Mouse (Mus musculus): ENCODE results near the gene Elf2. TPM values are rescaled to one million over a fixed set of nuclear protein-coding genes. Genes with fewer than 3 reads are reported as not detected.
A peak's percentile ranks its signal among the peaks of the same experiment; 100 is the strongest.
"Not testable (repeated sequence)": the region's sequence is repeated elsewhere in the genome, so short reads cannot be mapped to it uniquely, and the experiment has no call there.

The Elf2 gene
- polyA plus RNA-seq, 1 experiment from 2014 or later = 39.1 TPM

- Histone ChIP-seq H3K27me3 (no peaks in the 10 kb centered on the region), H3K4me2 (peak overlapping the region; percentile 68), H3K4me3 (peak overlapping the region; percentile 94), H3K27ac (replicated peaks) (no peak overlapping the region), H3K9me3 (no peaks in the 10 kb centered on the region), H3K4me1 (replicated peaks) (peaks cover 42% of the 10 kb centered on the region), H3K9ac (no peak overlapping the region), H3K36me3 (no peaks in the 10 kb centered on the region)
- WGBS = 92% methylated on average over 10 of the region's 10 CpGs
- no peak for ATAC-seq (ENCODE audit: low read depth)
Observed at GRCm38 (mm10) chr3:51225979-51226378, 114.5 kb downstream of the Elf2 start.

- H3K27ac ChIP-seq (replicated peaks) = peak overlapping the region; percentile 99
- ATAC-seq (ENCODE audit: low read depth) = no peak
- H3K9ac ChIP-seq = peak overlapping the region; percentile 97
- peak overlapping the region; percentile 68 for H3K4me2 ChIP-seq
- peaks cover 42% of the 10 kb centered on the region for H3K4me1 ChIP-seq (replicated peaks)
- H3K9me3 ChIP-seq = no peaks in the 10 kb centered on the region
- H3K36me3 ChIP-seq = no peaks in the 10 kb centered on the region
- H3K4me3 ChIP-seq = peak overlapping the region; percentile 94
- no peaks in the 10 kb centered on the region for H3K27me3 ChIP-seq
- WGBS = under 1% methylated on average over 39 of the region's 39 CpGs
Observed at GRCm38 (mm10) chr3:51225226-51225750, 115.2 kb downstream of the Elf2 start.

- H3K9ac ChIP-seq = peak within 1 kb of the TSS; percentile 97
- H3K9me3 ChIP-seq = no peaks in the 10 kb centered on the region
- peak within 1 kb of the TSS; percentile 68 for H3K4me2 ChIP-seq
- H3K36me3 ChIP-seq = no peaks in the 10 kb centered on the region
- under 1% methylated on average over 84 of the region's 100 CpGs for WGBS
- H3K27ac ChIP-seq (replicated peaks) = peak within 1 kb of the TSS; percentile 99
- ATAC-seq (ENCODE audit: low read depth) = peak; percentile 95
- no peaks in the 10 kb centered on the region for H3K27me3 ChIP-seq
- peaks cover 42% of the 10 kb centered on the region for H3K4me1 ChIP-seq (replicated peaks)
- H3K4me3 ChIP-seq = peak within 1 kb of the TSS; percentile 94
Observed at GRCm38 (mm10) chr3:51224363-51225225, 115.9 kb downstream of the Elf2 start, which contains the start of gene Noct. Gene Noct, plus strand, starts transcription at chr3:51224447.

- Histone ChIP-seq H3K9me3 (no peaks in the 10 kb centered on the region), H3K9ac (peak overlapping the region; percentile 97; the same call in 1 of the 2 replicates), H3K4me2 (peak overlapping the region; percentile 68), H3K4me1 (replicated peaks) (peaks cover 36% of the 10 kb centered on the region), H3K27ac (replicated peaks) (peak overlapping the region; percentile 99; the same call in 1 of the 2 replicates), H3K36me3 (no peaks in the 10 kb centered on the region), H3K4me3 (peak overlapping the region; percentile 94), H3K27me3 (no peaks in the 10 kb centered on the region)
- ATAC-seq (ENCODE audit: low read depth) = no peak
- WGBS = 21% methylated on average over 5 of the region's 5 CpGs
Observed at GRCm38 (mm10) chr3:51223556-51223955, 116.9 kb downstream of the Elf2 start.

- H3K4me2 ChIP-seq = no peak overlapping the region
- H3K4me3 ChIP-seq = no peak overlapping the region
- WGBS = 71% methylated on average over 10 of the region's 10 CpGs
- peaks cover 33% of the 10 kb centered on the region for H3K4me1 ChIP-seq (replicated peaks)
- H3K9me3 ChIP-seq = no peaks in the 10 kb centered on the region
- no peaks in the 10 kb centered on the region for H3K36me3 ChIP-seq
- no peaks in the 10 kb centered on the region for H3K27me3 ChIP-seq
- no peak for ATAC-seq (ENCODE audit: low read depth)
- no peak overlapping the region for H3K9ac ChIP-seq
- H3K27ac ChIP-seq (replicated peaks) = 0 out of 2 replicates have a peak overlapping the region, but pooled peaks have one; percentile 25
Observed at GRCm38 (mm10) chr3:51222834-51223460, 117.5 kb downstream of the Elf2 start.

- no peaks in the 10 kb centered on the region for H3K27me3 ChIP-seq
- no peak overlapping the region for H3K4me2 ChIP-seq
- no peak overlapping the region for H3K27ac ChIP-seq (replicated peaks)
- no peak overlapping the region for H3K9ac ChIP-seq
- H3K4me3 ChIP-seq = no peak overlapping the region
- no peaks in the 10 kb centered on the region for H3K9me3 ChIP-seq
- 91% methylated on average over 6 of the region's 6 CpGs for WGBS
- no peak for ATAC-seq (ENCODE audit: low read depth)
- no peaks in the 10 kb centered on the region for H3K36me3 ChIP-seq
- H3K4me1 ChIP-seq (replicated peaks) = peaks cover 33% of the 10 kb centered on the region
Observed at GRCm38 (mm10) chr3:51222302-51222701, 118.2 kb downstream of the Elf2 start.

GRCm38 (mm10) chr3:51221847-51222246, 118.6 kb downstream of the Elf2 start:
- no peaks in the 10 kb centered on the region for H3K27me3 ChIP-seq
- H3K4me1 ChIP-seq (replicated peaks) = peaks cover 28% of the 10 kb centered on the region
- no peaks in the 10 kb centered on the region for H3K9me3 ChIP-seq
- no peak for ATAC-seq (ENCODE audit: low read depth)
- H3K4me3 ChIP-seq = no peak overlapping the region
- no peaks in the 10 kb centered on the region for H3K36me3 ChIP-seq
- 78% methylated on average over 8 of the region's 8 CpGs for WGBS
- H3K4me2 ChIP-seq = no peak overlapping the region
- H3K27ac ChIP-seq (replicated peaks) = no peak overlapping the region
- no peak overlapping the region for H3K9ac ChIP-seq

- H3K9ac ChIP-seq = no peak overlapping the region
- H3K4me3 ChIP-seq = no peak overlapping the region
- WGBS = 69% methylated on average over 4 of the region's 4 CpGs
- no peak for ATAC-seq (ENCODE audit: low read depth)
- peaks cover 18% of the 10 kb centered on the region for H3K4me1 ChIP-seq (replicated peaks)
- H3K27ac ChIP-seq (replicated peaks) = no peak overlapping the region
- no peaks in the 10 kb centered on the region for H3K9me3 ChIP-seq
- H3K4me2 ChIP-seq = no peak overlapping the region
- H3K27me3 ChIP-seq = no peaks in the 10 kb centered on the region
- H3K36me3 ChIP-seq = no peaks in the 10 kb centered on the region
Observed at GRCm38 (mm10) chr3:51220846-51221245, 119.6 kb downstream of the Elf2 start.

- H3K4me2 ChIP-seq = no peak overlapping the region
- ATAC-seq (ENCODE audit: low read depth) = no peak
- no peak overlapping the region for H3K27ac ChIP-seq (replicated peaks)
- WGBS = 88% methylated on average over 5 of the region's 5 CpGs
- peaks cover 12% of the 10 kb centered on the region for H3K4me1 ChIP-seq (replicated peaks)
- H3K27me3 ChIP-seq = no peaks in the 10 kb centered on the region
- no peak overlapping the region for H3K4me3 ChIP-seq
- no peak overlapping the region for H3K9ac ChIP-seq
- no peaks in the 10 kb centered on the region for H3K9me3 ChIP-seq
- H3K36me3 ChIP-seq = no peaks in the 10 kb centered on the region
Observed at GRCm38 (mm10) chr3:51219213-51219612, 121.2 kb downstream of the Elf2 start.

- not testable (repeated sequence) for H3K27ac ChIP-seq (replicated peaks); H3K27me3 ChIP-seq; H3K4me2 ChIP-seq; H3K4me1 ChIP-seq (replicated peaks); H3K9me3 ChIP-seq; H3K36me3 ChIP-seq; ATAC-seq (ENCODE audit: low read depth); H3K9ac ChIP-seq; H3K4me3 ChIP-seq
- 92% methylated on average over 6 of the region's 6 CpGs for WGBS
Observed at GRCm38 (mm10) chr3:51218385-51218784, 122.1 kb downstream of the Elf2 start.

GRCm38 (mm10) chr3:51216351-51216750, 124.1 kb downstream of the Elf2 start:
- not testable (repeated sequence) for H3K4me2 ChIP-seq; H3K4me1 ChIP-seq (replicated peaks); H3K4me3 ChIP-seq; H3K9me3 ChIP-seq; ATAC-seq (ENCODE audit: low read depth); H3K27ac ChIP-seq (replicated peaks); H3K9ac ChIP-seq; H3K36me3 ChIP-seq; H3K27me3 ChIP-seq
- WGBS = 79% methylated on average over 6 of the region's 10 CpGs

- Histone ChIP-seq H3K36me3 (no peaks in the 10 kb centered on the region), H3K9me3 (no peaks in the 10 kb centered on the region), H3K27ac (replicated peaks) (no peak overlapping the region), H3K4me2 (no peak overlapping the region), H3K4me3 (no peak overlapping the region), H3K9ac (no peak overlapping the region), H3K27me3 (no peaks in the 10 kb centered on the region), H3K4me1 (replicated peaks) (no peaks in the 10 kb centered on the region)
- WGBS = 73% methylated on average over 6 of the region's 6 CpGs
- no peak for ATAC-seq (ENCODE audit: low read depth)
Observed at GRCm38 (mm10) chr3:51215681-51216080, 124.8 kb downstream of the Elf2 start.
